Mouse (Mus musculus): ENCODE results near the gene Gm36028. TPM values are rescaled to one million over a fixed set of nuclear protein-coding genes. Genes with fewer than 3 reads are reported as not detected.

Gene Gm36028
- total RNA-seq, 4 experiments from 2014 or later, result not detected

- no peak for DNase-seq (ENCODE audit: low spot score in 2 of 2)
Observed at GRCm38 (mm10) chr16:37860213-37860612, 733 bp downstream of the Gm36028 start.

- DNase-seq (ENCODE audit: low spot score in 2 of 2), result no peak
Observed at GRCm38 (mm10) chr16:37857495-37857894, 3.5 kb downstream of the Gm36028 start.

- no peak for DNase-seq (ENCODE audit: low spot score in 2 of 2)
Observed at GRCm38 (mm10) chr16:37856327-37856726, 4.6 kb downstream of the Gm36028 start.

- DNase-seq (ENCODE audit: low spot score in 2 of 2), result no peak
Observed at GRCm38 (mm10) chr16:37855583-37855982, 5.4 kb downstream of the Gm36028 start.

- no peak for DNase-seq (ENCODE audit: low spot score in 2 of 2)
Observed at GRCm38 (mm10) chr16:37854593-37854992, 6.4 kb downstream of the Gm36028 start.

GRCm38 (mm10) chr16:37854054-37854453 lies 6.9 kb downstream of the Gm36028 start:
- DNase-seq (ENCODE audit: low spot score in 2 of 2), result no peak

- DNase-seq (ENCODE audit: low spot score in 2 of 2), result no peak
Observed at GRCm38 (mm10) chr16:37853279-37853678, 7.7 kb downstream of the Gm36028 start.

- DNase-seq (ENCODE audit: low spot score in 2 of 2), result no peak
Observed at GRCm38 (mm10) chr16:37851366-37851765, 9.6 kb downstream of the Gm36028 start.

- DNase-seq (ENCODE audit: low spot score in 2 of 2), result no peak
Observed at GRCm38 (mm10) chr16:37847081-37847480, 13.9 kb downstream of the Gm36028 start.

- no peak for DNase-seq (ENCODE audit: low spot score in 2 of 2)
Observed at GRCm38 (mm10) chr16:37845202-37845925, 15.6 kb downstream of the Gm36028 start.

GRCm38 (mm10) chr16:37843740-37844139 lies 17.2 kb downstream of the Gm36028 start:
- DNase-seq (ENCODE audit: low spot score in 2 of 2), result no peak

- DNase-seq (ENCODE audit: low spot score in 2 of 2), result no peak
Observed at GRCm38 (mm10) chr16:37842439-37842838, 18.5 kb downstream of the Gm36028 start.

- no peak for DNase-seq (ENCODE audit: low spot score in 2 of 2)
Observed at GRCm38 (mm10) chr16:37837571-37837970, 23.4 kb downstream of the Gm36028 start.

- no peak for DNase-seq (ENCODE audit: low spot score in 2 of 2)
Observed at GRCm38 (mm10) chr16:37831041-37831440, 29.9 kb downstream of the Gm36028 start.

GRCm38 (mm10) chr16:37826286-37826685 lies 34.7 kb downstream of the Gm36028 start:
- DNase-seq (ENCODE audit: low spot score in 2 of 2), result no peak

GRCm38 (mm10) chr16:37824778-37825505 lies 36.0 kb downstream of the Gm36028 start:
- DNase-seq (ENCODE audit: low spot score in 2 of 2), result no peak

GRCm38 (mm10) chr16:37823949-37824348 lies 37.0 kb downstream of the Gm36028 start:
- DNase-seq (ENCODE audit: low spot score in 2 of 2), result no peak

- DNase-seq (ENCODE audit: low spot score in 2 of 2), result no peak
Observed at GRCm38 (mm10) chr16:37817986-37818385, 43.0 kb downstream of the Gm36028 start.

- DNase-seq (ENCODE audit: low spot score in 2 of 2), result peak; percentile 66 to 79
Observed at GRCm38 (mm10) chr16:37814383-37814971, 46.5 kb downstream of the Gm36028 start.

- DNase-seq (ENCODE audit: low spot score in 2 of 2), result no peak
Observed at GRCm38 (mm10) chr16:37813691-37814382, 47.1 kb downstream of the Gm36028 start.

- peak in 1 of 2 experiments; percentile 71 for DNase-seq (ENCODE audit: low spot score in 2 of 2)
Observed at GRCm38 (mm10) chr16:37812474-37812886, 48.5 kb downstream of the Gm36028 start.

- no peak for DNase-seq (ENCODE audit: low spot score in 2 of 2)
Observed at GRCm38 (mm10) chr16:37811874-37812273, 49.1 kb downstream of the Gm36028 start.
